Mouse (Mus musculus) cerebellum, adult 2 months (tissue): Measurements from ENCODE around the gene Sema6c. TPM values are rescaled to one million over a fixed set of nuclear protein-coding genes. Genes with fewer than 3 reads are reported as not detected.
"Not testable (repeated sequence)": the region's sequence is repeated elsewhere in the genome, so short reads cannot be mapped to it uniquely, and the experiment has no call there.

Experiments
- DNase-seq, 2 experiments: peaks; one replicate each; pipeline ENCODE4 v3.0.0; 2021
- H3K27ac ChIP-seq: fragments of 200-500 bp; 2 replicates; pipeline ENCODE4 v1.5.1; 2012; ENCODE audit warnings: low read length, control low read depth, inconsistent platforms; ENCODE audit not compliant: insufficient read depth
- H3K27me3 ChIP-seq: fragments of 200-500 bp; 2 replicates; pipeline ENCODE4 v1.6.1; 2012; ENCODE audit warnings: inconsistent platforms, mild to moderate bottlenecking, low read length, moderate library complexity; ENCODE audit not compliant: control insufficient read depth, insufficient read depth
- H3K4me1 ChIP-seq: fragments of 200-500 bp; 2 replicates; pipeline ENCODE4 v1.6.1; 2011; ENCODE audit warnings: low read length; ENCODE audit not compliant: control insufficient read depth, insufficient read depth
- H3K4me3 ChIP-seq: fragments of 200-500 bp; replicated peaks from 2 replicates; pipeline ENCODE3; 2011; ENCODE audit warnings: mild to moderate bottlenecking, low read depth, low read length, control low read depth; ENCODE audit not compliant: insufficient read depth
- CTCF ChIP-seq: fragments of 200-500 bp; IDR thresholded peaks from 2 replicates; pipeline ENCODE4 v1.5.1; 2011; ENCODE audit warnings: low read depth, mild to moderate bottlenecking, control low read depth, low read length, moderate library complexity, borderline replicate concordance; ENCODE audit not compliant: insufficient read depth
- POLR2A ChIP-seq: fragments of 200-500 bp; IDR thresholded peaks from 2 replicates; pipeline ENCODE4 v1.6.1; 2011; ENCODE audit warnings: low read length, control low read depth, borderline replicate concordance; ENCODE audit not compliant: insufficient read depth
- WGBS: fragments of 180-500 bp; shearing (Covaris S2); methylation state at CpG from one replicate; pipeline ENCODE4 v1.1.7; 2018; 5-methylcytosine and 5-hydroxymethylcytosine counted together
- polyA plus RNA-seq: library from polyadenylated mRNA; depleted of rRNA; stranded (reverse); fragments of >200 nt; gene quantifications from 2 replicates; pipeline ENCODE4 v1.2.3, GENCODE M21; 2012

Gene Sema6c
- polyA plus RNA-seq, 1 experiment, result 40.5 TPM

GRCm38 (mm10) chr3:95129226-95129651 is 31.0 kb upstream of the Sema6c start:
- Histone ChIP-seq H3K4me3 (peak overlapping the region; percentile 6), H3K27ac (peak overlapping the region; percentile 80), H3K27me3 (no peaks in the 10 kb centered on the region), H3K4me1 (peaks cover 21% of the 10 kb centered on the region)
- WGBS, result 10% methylated on average over 6 of the region's 6 CpGs
- TF ChIP-seq POLR2A, result 0 out of 2 replicates have a peak, but pooled peaks have one; percentile 16
- no peak for TF ChIP-seq CTCF
- peak; percentile 64 to 79 for DNase-seq

GRCm38 (mm10) chr3:95130081-95130480 is 30.2 kb upstream of the Sema6c start:
- no peak for DNase-seq
- 89% methylated on average over 5 of the region's 5 CpGs for WGBS
- H3K27ac ChIP-seq, result no peak overlapping the region
- no peak overlapping the region for H3K4me3 ChIP-seq
- H3K27me3 ChIP-seq, result no peaks in the 10 kb centered on the region
- TF ChIP-seq POLR2A (no peak), CTCF (no peak)
- H3K4me1 ChIP-seq, result peaks cover 21% of the 10 kb centered on the region

GRCm38 (mm10) chr3:95132389-95132788 is 27.9 kb upstream of the Sema6c start:
- H3K27me3 ChIP-seq, H3K4me3 ChIP-seq, DNase-seq, H3K27ac ChIP-seq: not testable (repeated sequence)
- H3K4me1 ChIP-seq, result peaks cover 23% of the 10 kb centered on the region
- WGBS, result 82% methylated on average over 2 of the region's 2 CpGs

- Histone ChIP-seq H3K4me1 (peaks cover 21% of the 10 kb centered on the region), H3K27me3 (no peaks in the 10 kb centered on the region), H3K27ac (peak overlapping the region; percentile 12; the same call in 1 of the 2 replicates), H3K4me3 (peak overlapping the region; percentile 76)
- peak in 1 of 2 experiments; percentile 20 for DNase-seq
- no peak for TF ChIP-seq POLR2A
- TF ChIP-seq CTCF, result no peak
- WGBS, result 54% methylated on average over 11 of the region's 11 CpGs
Measured at GRCm38 (mm10) chr3:95133176-95133575, 27.1 kb upstream of the Sema6c start.

- H3K27me3 ChIP-seq, result no peaks in the 10 kb centered on the region
- H3K4me1 ChIP-seq, result peaks cover 16% of the 10 kb centered on the region
- peak; percentile 91 to 96 for DNase-seq
- peak within 1 kb of the TSS; percentile 76 for H3K4me3 ChIP-seq
- under 1% methylated on average over 20 of the region's 20 CpGs for WGBS
- TF ChIP-seq CTCF (0 out of 2 replicates have a peak, but pooled peaks have one; percentile 5), POLR2A (peak; percentile 48; the same call in 1 of the 2 replicates)
- H3K27ac ChIP-seq, result peak within 1 kb of the TSS; percentile 12; the same call in 1 of the 2 replicates
Measured at GRCm38 (mm10) chr3:95133680-95134101, 26.6 kb upstream of the Sema6c start, which contains the start of the genes Scnm1 and Lysmd1. Gene Scnm1, minus strand, starts transcription at chr3:95134011. Gene Lysmd1, plus strand, starts transcription at chr3:95134088.

GRCm38 (mm10) chr3:95134133-95134532 is 26.1 kb upstream of the Sema6c start:
- not testable (repeated sequence) for DNase-seq, H3K27ac ChIP-seq, H3K4me3 ChIP-seq, H3K27me3 ChIP-seq
- peaks cover 11% of the 10 kb centered on the region for H3K4me1 ChIP-seq
- no CpG with 5 or more reads among the region's 12 CpGs for WGBS

GRCm38 (mm10) chr3:95135023-95135422 is 25.2 kb upstream of the Sema6c start:
- TF ChIP-seq POLR2A (no peak), CTCF (no peak)

GRCm38 (mm10) chr3:95135433-95136052 is 24.7 kb upstream of the Sema6c start:
- Histone ChIP-seq H3K4me1 (peaks cover 2% of the 10 kb centered on the region; the same call in 1 of the 2 replicates), H3K4me3 (peak overlapping the region; percentile 13), H3K27ac (no peak overlapping the region), H3K27me3 (no peaks in the 10 kb centered on the region)
- no peak for DNase-seq
- TF ChIP-seq CTCF (no peak), POLR2A (no peak)
- 75% methylated on average over 7 of the region's 7 CpGs for WGBS

More at GRCm38 (mm10) chr3:95135023-95135422, 25.2 kb upstream of the Sema6c start:
- 18% methylated on average over 6 of the region's 6 CpGs for WGBS
- peak; percentile 39 to 49 for DNase-seq
- H3K4me1 ChIP-seq, result peaks cover 3% of the 10 kb centered on the region; the same call in 1 of the 2 replicates
- H3K4me3 ChIP-seq, result peak overlapping the region; percentile 46
- H3K27me3 ChIP-seq, result no peaks in the 10 kb centered on the region
- H3K27ac ChIP-seq, result no peak overlapping the region
